Mouse (Mus musculus) MEL (cell line): ENCODE results near the gene Hsf3.

Experiments used
- ELF1 ChIP-seq: IDR thresholded peaks from 2 replicates; pipeline ENCODE4 v1.6.1; 2014; ENCODE audit warnings: low read depth, mild to moderate bottlenecking, inconsistent platforms, low read length, improper control_type of control experiment, moderate library complexity
- POLR2A ChIP-seq, 2 experiments: IDR thresholded peaks; 2 replicates each; pipeline ENCODE4 v1.6.1; 2011 to 2012; ENCODE audit warnings: low read length in 2 of 2, mild to moderate bottlenecking in 2 of 2, control low read depth in 1 of 2, improper control_type of control experiment in 1 of 2, low read depth in 1 of 2, moderate library complexity in 1 of 2; ENCODE audit not compliant: control insufficient read depth in 1 of 2, insufficient read depth in 1 of 2, poor library complexity in 1 of 2

- TF ChIP-seq ELF1, result no peak
- no peak for TF ChIP-seq POLR2A (IDR thresholded peaks at IDR 0.05; ENCODE audit: control insufficient read depth in 1 of 2, insufficient read depth in 1 of 2, low read depth in 1 of 2, low read length in 2 of 2, poor library complexity in 1 of 2)
These were observed 45.5 kb upstream of the Hsf3 start for GRCm38 (mm10) chrX:96501580-96501979.
